Mouse (Mus musculus): ENCODE results near the gene Izumo4. TPM values are rescaled to one million over a fixed set of nuclear protein-coding genes. Genes with fewer than 3 reads are reported as not detected.

Gene Izumo4
- total and polyA plus RNA-seq, 2 experiments from 2014 or later, result 34.4 to 37.9 TPM

GRCm38 (mm10) chr10:80675405-80676197, 26.4 kb upstream of the Izumo4 start:
- no peaks in the 10 kb centered on the region for H3K27me3 ChIP-seq (ENCODE audit: insufficient read depth, low read length)
- no peaks in the 10 kb centered on the region for H3K9me3 ChIP-seq (ENCODE audit: low read length)
- ATAC-seq (peak; percentile 0), DNase-seq (peak; percentile 54)
- peaks cover 35% of the 10 kb centered on the region for H3K4me1 ChIP-seq (ENCODE audit: insufficient read depth)
- H3K4me2 ChIP-seq (ENCODE audit: low read depth), result peak overlapping the region; percentile 72
- 2% methylated on average over 51 of the region's 54 CpGs for WGBS
- peak; percentile 23; the same call in 1 of the 2 replicates for TF ChIP-seq CTCF (IDR thresholded peaks at IDR 0.05; ENCODE audit: low read depth)
- H3K36me3 ChIP-seq (ENCODE audit: insufficient read depth), result peaks cover 10% of the 10 kb centered on the region
- H3K27ac ChIP-seq (ENCODE audit: low read depth, low read length), result peak overlapping the region; percentile 88
- H3K9ac ChIP-seq, result peak overlapping the region; percentile 94
- H3K4me3 ChIP-seq (ENCODE audit: low read depth, low read length), result peak overlapping the region; percentile 88

- Histone ChIP-seq H3K36me3 (ENCODE audit: insufficient read depth) (peaks cover 3% of the 10 kb centered on the region), H3K27ac (ENCODE audit: low read depth, low read length) (peak overlapping the region; percentile 98), H3K4me2 (ENCODE audit: low read depth) (peak overlapping the region; percentile 72), H3K9ac (peak overlapping the region; percentile 94), H3K27me3 (ENCODE audit: insufficient read depth, low read length) (no peaks in the 10 kb centered on the region), H3K9me3 (ENCODE audit: low read length) (no peaks in the 10 kb centered on the region), H3K4me3 (ENCODE audit: low read depth, low read length) (peak overlapping the region; percentile 88), H3K4me1 (ENCODE audit: insufficient read depth) (peaks cover 35% of the 10 kb centered on the region)
- peak; percentile 100 for DNase-seq
- peak; percentile 95 for ATAC-seq
- WGBS, result 4% methylated on average over 63 of the region's 78 CpGs
- TF ChIP-seq CTCF (IDR thresholded peaks at IDR 0.05; ENCODE audit: low read depth), result no peak
Observed at GRCm38 (mm10) chr10:80676198-80676928, 25.6 kb upstream of the Izumo4 start.

- H3K4me1 ChIP-seq (ENCODE audit: insufficient read depth), result peaks cover 35% of the 10 kb centered on the region
Observed at GRCm38 (mm10) chr10:80677128-80677875, 24.7 kb upstream of the Izumo4 start.

GRCm38 (mm10) chr10:80677942-80678436, 24.0 kb upstream of the Izumo4 start, which contains the start of gene Mknk2:
Gene Mknk2, minus strand, starts transcription at chr10:80678112.
- H3K36me3 ChIP-seq (ENCODE audit: insufficient read depth), result peaks cover 3% of the 10 kb centered on the region
- H3K27ac ChIP-seq (ENCODE audit: low read depth, low read length), result peak within 1 kb of the TSS; percentile 98
- H3K4me2 ChIP-seq (ENCODE audit: low read depth), result peak within 1 kb of the TSS; percentile 71
- peak within 1 kb of the TSS; percentile 45 for H3K4me3 ChIP-seq (ENCODE audit: low read depth, low read length)
- H3K9me3 ChIP-seq (ENCODE audit: low read length), result no peaks in the 10 kb centered on the region
- H3K27me3 ChIP-seq (ENCODE audit: insufficient read depth, low read length), result no peaks in the 10 kb centered on the region
- 12% methylated on average over 8 of the region's 8 CpGs for WGBS
- H3K4me1 ChIP-seq (ENCODE audit: insufficient read depth), result peaks cover 35% of the 10 kb centered on the region
- H3K9ac ChIP-seq, result peak within 1 kb of the TSS; percentile 73
- DNase-seq, result peak; percentile 81
- TF ChIP-seq CTCF (IDR thresholded peaks at IDR 0.05; ENCODE audit: low read depth), result 0 out of 2 replicates have a peak, but pooled peaks have one; percentile 12
- ATAC-seq, result peak; percentile 4; the same call in 1 of the 2 replicates

More at GRCm38 (mm10) chr10:80677128-80677875, 24.7 kb upstream of the Izumo4 start:
- TF ChIP-seq CTCF (IDR thresholded peaks at IDR 0.05; ENCODE audit: low read depth), result no peak
- Histone ChIP-seq H3K36me3 (ENCODE audit: insufficient read depth) (no peaks in the 10 kb centered on the region; the same call in 1 of the 2 replicates), H3K9ac (peak overlapping the region; percentile 73), H3K4me2 (ENCODE audit: low read depth) (peak overlapping the region; percentile 71), H3K27me3 (ENCODE audit: insufficient read depth, low read length) (no peaks in the 10 kb centered on the region), H3K27ac (ENCODE audit: low read depth, low read length) (peak overlapping the region; percentile 98), H3K9me3 (ENCODE audit: low read length) (no peaks in the 10 kb centered on the region), H3K4me3 (ENCODE audit: low read depth, low read length) (peak overlapping the region; percentile 45)
- no peak for DNase-seq
- WGBS, result 27% methylated on average over 9 of the region's 9 CpGs
- no peak for ATAC-seq

GRCm38 (mm10) chr10:80678601-80679377, 23.2 kb upstream of the Izumo4 start:
- no peak for TF ChIP-seq CTCF (IDR thresholded peaks at IDR 0.05; ENCODE audit: low read depth)
- Histone ChIP-seq H3K4me3 (ENCODE audit: low read depth, low read length) (no peak overlapping the region), H3K36me3 (ENCODE audit: insufficient read depth) (peaks cover 11% of the 10 kb centered on the region), H3K27me3 (ENCODE audit: insufficient read depth, low read length) (no peaks in the 10 kb centered on the region), H3K9me3 (ENCODE audit: low read length) (no peaks in the 10 kb centered on the region), H3K27ac (ENCODE audit: low read depth, low read length) (peak overlapping the region; percentile 98), H3K4me1 (ENCODE audit: insufficient read depth) (peaks cover 32% of the 10 kb centered on the region), H3K9ac (no peak overlapping the region), H3K4me2 (ENCODE audit: low read depth) (no peak overlapping the region)
- DNase-seq (no peak), ATAC-seq (no peak)
- WGBS, result 40% methylated on average over 9 of the region's 10 CpGs
